Mouse (Mus musculus) E14TG2a.4 (cell line): ENCODE data around the gene Xrcc1.
A peak's percentile ranks its signal among the peaks of the same experiment; 100 is the strongest.

Source experiments
- H3K27me3 ChIP-seq: 2 replicates; pipeline ENCODE4 v1.6.1; 2014; ENCODE audit warnings: low read length, control low read depth; ENCODE audit not compliant: insufficient read depth
- H3K36me3 ChIP-seq: 2 replicates; pipeline ENCODE4 v1.6.1; 2014; ENCODE audit warnings: low read length, control low read depth; ENCODE audit not compliant: insufficient read depth
- H3K4me1 ChIP-seq: replicated peaks from 2 replicates; pipeline ENCODE4 v1.6.1; 2014; ENCODE audit warnings: low read depth, low read length, control low read depth
- H3K4me3 ChIP-seq: replicated peaks from 2 replicates; pipeline ENCODE4 v1.5.1; 2014; ENCODE audit warnings: mild to moderate bottlenecking, low read length
- H3K9me3 ChIP-seq: 2 replicates; pipeline ENCODE4 v1.6.1; 2014; ENCODE audit warnings: low read length, control low read depth
- CTCF ChIP-seq: conservative IDR thresholded peaks from 2 replicates; pipeline ENCODE4 v1.5.1; 2014; ENCODE audit warnings: low read length
- NANOG ChIP-seq: IDR thresholded peaks from 2 replicates; pipeline ENCODE4 v1.6.1; 2014; ENCODE audit warnings: borderline replicate concordance, low read length, mixed read lengths
- POU5F1 ChIP-seq: IDR thresholded peaks from 2 replicates; pipeline ENCODE4 v1.6.1; 2014; ENCODE audit warnings: low read length, borderline replicate concordance

Xrcc1 gene

DNA sequence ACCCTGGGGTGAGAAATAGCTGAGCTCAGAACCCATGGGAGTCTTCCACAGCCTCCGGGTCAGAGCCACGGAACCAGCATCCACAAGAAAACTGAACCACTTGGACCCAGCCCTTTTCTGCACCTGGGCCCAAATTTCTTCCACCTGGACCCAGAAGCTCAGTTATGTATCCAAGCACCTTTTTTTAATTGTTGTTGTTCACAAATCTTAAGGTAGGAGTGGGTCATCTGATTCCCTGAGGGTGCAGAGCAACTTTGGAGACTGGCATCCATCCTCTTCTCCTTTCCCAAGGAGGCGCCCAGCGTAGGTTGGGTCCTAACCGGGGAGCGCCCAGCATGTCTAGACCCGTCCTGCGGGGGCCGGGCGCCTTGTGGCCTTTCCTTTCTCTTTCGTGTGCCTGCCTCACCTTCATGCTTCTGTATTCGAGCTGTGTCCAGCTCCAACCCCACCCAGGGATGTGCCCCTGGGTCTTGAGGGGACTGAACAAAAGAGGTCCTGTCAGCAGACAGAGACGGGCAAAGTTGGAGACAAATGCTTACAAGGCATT, at the start of gene Xrcc1, which contains the start of gene Pinlyp:
Xrcc1 (plus strand) TSS at position 222 of the 547 bp plus-strand sequence.
Pinlyp (minus strand) TSS at position 51 of the 547 bp plus-strand sequence.
- peaks cover 34% of the 10 kb centered on the region for H3K36me3 ChIP-seq
- no peaks in the 10 kb centered on the region for H3K9me3 ChIP-seq
- TF ChIP-seq NANOG (no peak), CTCF (no peak), POU5F1 (no peak)
- H3K4me3 ChIP-seq: peak within 1 kb of the TSS; percentile 96
- peaks cover 54% of the 10 kb centered on the region for H3K4me1 ChIP-seq
- H3K27me3 ChIP-seq: no peaks in the 10 kb centered on the region

DNA sequence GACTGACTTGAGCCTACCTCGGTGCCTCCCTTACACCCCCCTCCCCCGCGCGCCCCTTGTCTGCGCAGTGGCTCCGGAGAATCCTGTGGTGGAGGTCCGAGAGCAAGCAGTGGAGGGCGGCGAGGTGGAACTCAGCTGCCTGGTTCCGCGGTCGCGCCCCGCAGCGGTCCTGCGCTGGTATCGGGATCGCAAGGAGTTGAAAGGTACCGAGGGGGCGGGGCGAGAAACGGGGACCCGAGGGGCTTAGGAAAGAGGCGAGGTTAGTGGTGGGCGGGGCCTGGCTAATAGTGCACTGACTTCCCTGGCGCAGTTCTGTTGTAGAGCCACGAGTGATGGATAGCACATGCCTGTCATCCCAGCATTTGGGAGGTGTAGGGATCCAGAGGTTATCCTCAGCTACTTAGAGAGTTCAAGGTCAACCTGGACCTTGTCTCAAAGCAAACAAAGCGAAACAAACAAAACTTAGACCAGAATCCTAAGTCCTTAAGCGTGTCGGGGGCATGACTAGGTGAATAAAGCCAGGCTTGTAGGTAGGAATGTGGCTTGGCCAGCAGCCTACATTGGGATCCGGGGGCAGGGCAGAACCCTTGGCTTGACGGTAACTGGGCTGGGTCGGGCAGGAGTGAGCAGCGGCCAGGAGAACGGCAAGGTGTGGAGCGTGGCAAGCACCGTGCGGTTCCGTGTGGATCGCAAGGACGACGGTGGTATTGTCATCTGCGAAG, 46.1 kb upstream of the Xrcc1 start:
- 0 out of 2 replicates have a peak, but pooled peaks cover 2% of the 10 kb centered on the region for H3K9me3 ChIP-seq
- H3K4me3 ChIP-seq: peak overlapping the region; percentile 79
- H3K4me1 ChIP-seq: peaks cover 88% of the 10 kb centered on the region
- H3K27me3 ChIP-seq: peaks cover 40% of the 10 kb centered on the region
- TF ChIP-seq NANOG: no peak
- TF ChIP-seq CTCF: no peak
- no peak for TF ChIP-seq POU5F1
- H3K36me3 ChIP-seq: no peaks in the 10 kb centered on the region

- TF ChIP-seq POU5F1 (no peak), CTCF (peak; percentile 92), NANOG (no peak)
- Histone ChIP-seq H3K9me3 (no peaks in the 10 kb centered on the region), H3K27me3 (peaks cover 40% of the 10 kb centered on the region), H3K4me3 (no peak overlapping the region; the same call in 1 of the 2 replicates), H3K36me3 (no peaks in the 10 kb centered on the region), H3K4me1 (peaks cover 96% of the 10 kb centered on the region)
These were observed 45.2 kb upstream of the Xrcc1 start for GRCm38 (mm10) chr7:24500929-24501328.

GRCm38 (mm10) chr7:24501492-24501891, 44.6 kb upstream of the Xrcc1 start:
- no peaks in the 10 kb centered on the region for H3K9me3 ChIP-seq
- H3K4me1 ChIP-seq: peaks cover 98% of the 10 kb centered on the region
- peaks cover 39% of the 10 kb centered on the region for H3K27me3 ChIP-seq
- no peaks in the 10 kb centered on the region for H3K36me3 ChIP-seq
- no peak overlapping the region for H3K4me3 ChIP-seq
- TF ChIP-seq POU5F1: no peak
- peak; percentile 59 for TF ChIP-seq CTCF

DNA sequence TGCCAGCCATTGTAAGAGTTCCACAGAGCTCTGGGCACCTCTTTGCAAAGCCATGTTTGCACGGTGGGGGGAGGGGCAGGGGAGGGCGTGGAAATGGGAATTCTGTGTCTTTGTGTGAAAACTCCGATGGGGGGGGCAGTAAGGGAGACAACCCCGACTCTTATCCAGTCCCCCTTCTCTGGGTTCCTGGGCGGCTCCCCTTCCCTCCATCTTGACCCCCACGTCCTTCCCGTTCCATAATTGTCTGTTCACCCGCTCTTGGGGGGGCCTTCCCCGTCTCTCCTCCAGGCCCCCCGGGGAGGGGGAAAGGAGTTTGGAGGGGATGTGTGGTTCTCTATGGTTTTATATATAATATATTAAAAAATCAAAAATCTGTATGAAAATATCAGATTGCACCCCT, 42.1 kb upstream of the Xrcc1 start:
- TF ChIP-seq POU5F1 (no peak), NANOG (no peak), CTCF (no peak)
- H3K9me3 ChIP-seq: no peaks in the 10 kb centered on the region
- H3K4me1 ChIP-seq: peaks cover 86% of the 10 kb centered on the region
- peaks cover 6% of the 10 kb centered on the region; the same call in 1 of the 2 replicates for H3K36me3 ChIP-seq
- H3K27me3 ChIP-seq: peaks cover 19% of the 10 kb centered on the region
- peak overlapping the region; percentile 92 for H3K4me3 ChIP-seq

GRCm38 (mm10) chr7:24504868-24505267, 41.2 kb upstream of the Xrcc1 start:
- H3K4me3 ChIP-seq: peak overlapping the region; percentile 92
- H3K36me3 ChIP-seq: peaks cover 14% of the 10 kb centered on the region
- H3K4me1 ChIP-seq: peaks cover 86% of the 10 kb centered on the region
- H3K9me3 ChIP-seq: no peaks in the 10 kb centered on the region
- TF ChIP-seq NANOG (no peak), CTCF (no peak), POU5F1 (no peak)
- H3K27me3 ChIP-seq: peaks cover 11% of the 10 kb centered on the region

DNA sequence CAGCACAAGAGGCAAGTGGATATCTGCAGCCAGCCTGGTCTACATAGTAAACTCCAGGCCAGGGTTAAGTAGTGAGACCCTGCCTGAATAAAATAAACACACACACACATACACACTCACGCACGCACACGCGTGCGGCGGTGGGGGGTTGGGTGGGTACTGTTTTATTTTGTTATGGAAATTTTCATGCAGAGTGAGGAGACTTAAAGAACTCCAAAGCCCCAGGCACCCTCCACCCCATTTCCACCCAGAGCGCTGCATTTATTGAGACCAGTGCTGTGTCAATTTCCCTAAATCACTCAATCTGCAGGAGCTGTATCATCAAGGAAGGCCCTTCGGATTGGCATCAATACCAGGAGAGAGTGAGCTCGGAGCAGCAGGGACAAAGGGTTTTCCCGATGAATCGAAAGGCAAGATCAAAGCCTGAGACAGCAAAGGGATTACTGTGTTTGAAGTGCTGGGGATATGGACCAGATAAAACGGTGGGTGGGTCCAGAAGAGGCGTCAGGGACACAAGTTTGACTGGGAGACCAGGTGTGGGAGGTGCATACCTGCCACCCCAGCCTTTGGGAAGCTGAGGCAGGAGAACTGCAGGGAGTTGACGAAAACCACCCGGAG, 40.5 kb upstream of the Xrcc1 start:
- Histone ChIP-seq H3K36me3 (peaks cover 21% of the 10 kb centered on the region), H3K4me3 (peak overlapping the region; percentile 92), H3K4me1 (peaks cover 86% of the 10 kb centered on the region), H3K9me3 (no peaks in the 10 kb centered on the region), H3K27me3 (peaks cover 4% of the 10 kb centered on the region)
- TF ChIP-seq POU5F1 (0 out of 2 replicates have a peak, but pooled peaks have one; percentile 11), CTCF (no peak)

DNA sequence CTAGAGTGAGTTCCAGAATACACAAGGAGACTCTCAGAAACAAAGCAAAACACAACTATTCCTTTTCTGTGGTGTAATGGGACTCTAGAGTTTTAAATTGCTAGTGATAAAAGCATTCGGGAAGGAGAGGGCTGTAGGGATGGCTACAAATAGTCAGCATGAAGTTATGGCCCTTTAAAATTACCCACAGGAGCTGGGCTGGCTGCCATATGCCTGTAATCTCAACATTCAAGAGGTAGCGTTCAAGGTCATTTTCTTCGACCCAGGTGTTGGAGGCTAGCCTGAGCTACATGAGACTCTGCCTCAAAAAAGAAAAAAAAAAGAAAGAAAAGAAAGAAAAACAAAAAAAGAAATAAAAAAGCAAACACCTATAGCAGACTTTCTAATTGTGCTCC, 40.0 kb upstream of the Xrcc1 start:
- peak overlapping the region; percentile 92 for H3K4me3 ChIP-seq
- no peaks in the 10 kb centered on the region for H3K27me3 ChIP-seq
- H3K36me3 ChIP-seq: peaks cover 26% of the 10 kb centered on the region
- peaks cover 88% of the 10 kb centered on the region for H3K4me1 ChIP-seq
- TF ChIP-seq POU5F1 (no peak), NANOG (no peak; the same call in 1 of the 2 replicates)
- no peaks in the 10 kb centered on the region for H3K9me3 ChIP-seq
